Mouse (Mus musculus) limb, embryonic 10.5 days (tissue): Measurements from ENCODE around the gene Nrsn2. TPM values are rescaled to one million over a fixed set of nuclear protein-coding genes. Genes with fewer than 3 reads are reported as not detected.

Source experiments
- DNase-seq: peaks from one replicate; pipeline ENCODE4 v3.0.0-alpha.2; 2017; ENCODE audit warnings: low spot score
- H3K27ac ChIP-seq: fragments of 300-500 bp; sonication (generic); 2 replicates; pipeline ENCODE4 v1.5.1; 2016; ENCODE audit warnings: mild to moderate bottlenecking
- H3K27me3 ChIP-seq: fragments of 300-500 bp; sonication (generic); 2 replicates; pipeline ENCODE4 v1.6.1; 2016; ENCODE audit warnings: low read depth, mild to moderate bottlenecking; ENCODE audit not compliant: poor library complexity, severe bottlenecking
- H3K36me3 ChIP-seq: fragments of 300-500 bp; sonication (generic); 2 replicates; pipeline ENCODE4 v1.6.1; 2016; ENCODE audit warnings: mild to moderate bottlenecking, moderate library complexity
- H3K4me1 ChIP-seq: fragments of 300-500 bp; sonication (generic); 2 replicates; pipeline ENCODE4 v1.6.1; 2016
- H3K4me3 ChIP-seq: fragments of 300-500 bp; sonication (generic); 2 replicates; pipeline ENCODE4 v1.5.1; 2016; ENCODE audit warnings: mild to moderate bottlenecking, moderate library complexity
- H3K9me3 ChIP-seq: fragments of 300-500 bp; sonication (generic); replicated peaks from 2 replicates; pipeline ENCODE4 v1.6.1; 2016; ENCODE audit warnings: mild to moderate bottlenecking
- WGBS: fragments of 180-500 bp; shearing (Covaris S2); methylation state at CpG from one replicate; pipeline ENCODE4 v1.1.7; 2016; 5-methylcytosine and 5-hydroxymethylcytosine counted together
- polyA plus RNA-seq: library from polyadenylated mRNA; unstranded; fragments of >200 nt; fragmentation: Nextera tagmentation; extraction: Ambion mirVana; gene quantifications from 2 replicates; pipeline ENCODE4 v1.2.1, GENCODE M21; 2016

Gene Nrsn2
- polyA plus RNA-seq = 0.59 and 1.4 TPM in 2 replicates

DNA sequence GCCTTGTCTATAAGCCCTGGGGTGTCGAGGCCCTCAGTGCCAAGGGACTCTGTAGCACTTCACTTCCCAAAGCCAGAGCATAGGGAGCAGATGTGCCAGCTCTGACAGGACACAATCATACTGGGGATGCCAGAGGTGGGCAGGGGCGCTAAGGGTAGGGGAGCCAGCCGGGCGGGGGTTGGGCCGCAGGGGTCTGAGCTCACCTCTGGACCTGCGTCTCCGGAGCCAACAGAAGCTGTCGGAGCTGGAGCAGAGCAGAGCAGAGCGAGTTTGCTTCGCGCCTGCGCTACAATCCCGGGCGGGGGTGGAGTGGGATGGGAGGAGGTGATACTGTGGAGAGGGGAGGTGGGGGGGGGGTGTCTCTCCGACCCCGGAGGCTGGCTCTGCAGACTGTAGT, at the start of gene Nrsn2:
Nrsn2 (minus strand) TSS at position 294 of the 397 bp plus-strand sequence.
- peaks cover 36% of the 10 kb centered on the region for H3K27me3 ChIP-seq
- H3K4me1 ChIP-seq = peaks cover 30% of the 10 kb centered on the region
- H3K4me3 ChIP-seq = peak within 1 kb of the TSS; percentile 38
- H3K27ac ChIP-seq = peak within 1 kb of the TSS; percentile 61
- no peaks in the 10 kb centered on the region for H3K36me3 ChIP-seq
- DNase-seq = peak; percentile 67
- 4% methylated on average over 16 of the region's 16 CpGs for WGBS
- no peaks in the 10 kb centered on the region for H3K9me3 ChIP-seq

DNA sequence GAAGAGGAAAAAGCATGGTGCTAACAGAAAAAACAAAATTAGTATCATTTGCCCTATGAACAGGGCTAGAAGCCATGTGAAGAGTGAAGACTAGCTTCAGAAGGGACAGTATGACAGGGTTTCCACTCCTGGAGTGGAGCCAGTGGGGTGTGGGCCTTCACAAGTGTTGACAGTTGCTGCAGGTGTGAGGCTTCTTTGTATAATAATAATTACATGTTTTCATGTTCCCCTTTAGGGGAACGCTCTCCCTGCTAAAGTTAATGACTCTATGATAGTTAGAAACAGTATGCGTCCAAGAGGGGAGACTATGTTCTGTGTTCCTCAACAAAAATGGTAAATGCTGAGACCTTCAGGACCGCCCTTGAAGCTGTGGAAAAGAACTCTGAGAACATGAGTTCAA, 39.3 kb upstream of the Nrsn2 start:
- Histone ChIP-seq H3K4me1 (peaks cover 33% of the 10 kb centered on the region), H3K9me3 (no peaks in the 10 kb centered on the region), H3K27ac (peak overlapping the region; percentile 99), H3K27me3 (no peaks in the 10 kb centered on the region), H3K4me3 (peak overlapping the region; percentile 93; the same call in 1 of the 2 replicates), H3K36me3 (peaks cover 5% of the 10 kb centered on the region; the same call in 1 of the 2 replicates)
- 94% methylated on average over 3 of the region's 3 CpGs for WGBS
- no peak for DNase-seq

DNA sequence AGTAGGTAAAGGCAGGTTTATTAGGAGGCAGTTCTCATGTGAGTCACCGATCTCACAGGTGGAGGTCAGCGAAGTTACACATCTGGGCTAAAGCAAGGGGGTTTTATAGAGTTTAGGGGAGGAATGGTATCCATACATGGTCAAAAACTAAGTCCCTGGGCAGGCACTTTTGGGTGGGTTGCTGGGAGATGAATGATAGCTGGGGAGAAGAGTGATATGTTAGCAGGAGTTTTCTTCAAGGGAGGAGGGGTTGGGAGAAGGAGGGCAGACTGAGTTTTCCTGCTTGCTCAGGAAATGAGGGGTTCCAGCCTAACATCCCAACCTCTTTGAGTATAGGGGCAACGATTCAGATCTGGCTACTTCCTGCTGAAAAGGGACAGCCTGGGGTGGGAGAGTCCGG, 38.8 kb upstream of the Nrsn2 start, which contains the start of gene 6820408C15Rik:
6820408C15Rik (plus strand) TSS at position 301 of the 400 bp plus-strand sequence.
- 22% methylated on average over 4 of the region's 4 CpGs for WGBS
- Histone ChIP-seq H3K27me3 (no peaks in the 10 kb centered on the region), H3K4me1 (peaks cover 38% of the 10 kb centered on the region), H3K27ac (peak within 1 kb of the TSS; percentile 99), H3K9me3 (no peaks in the 10 kb centered on the region), H3K4me3 (peak within 1 kb of the TSS; percentile 93), H3K36me3 (peaks cover 5% of the 10 kb centered on the region; the same call in 1 of the 2 replicates)
- DNase-seq = no peak

DNA sequence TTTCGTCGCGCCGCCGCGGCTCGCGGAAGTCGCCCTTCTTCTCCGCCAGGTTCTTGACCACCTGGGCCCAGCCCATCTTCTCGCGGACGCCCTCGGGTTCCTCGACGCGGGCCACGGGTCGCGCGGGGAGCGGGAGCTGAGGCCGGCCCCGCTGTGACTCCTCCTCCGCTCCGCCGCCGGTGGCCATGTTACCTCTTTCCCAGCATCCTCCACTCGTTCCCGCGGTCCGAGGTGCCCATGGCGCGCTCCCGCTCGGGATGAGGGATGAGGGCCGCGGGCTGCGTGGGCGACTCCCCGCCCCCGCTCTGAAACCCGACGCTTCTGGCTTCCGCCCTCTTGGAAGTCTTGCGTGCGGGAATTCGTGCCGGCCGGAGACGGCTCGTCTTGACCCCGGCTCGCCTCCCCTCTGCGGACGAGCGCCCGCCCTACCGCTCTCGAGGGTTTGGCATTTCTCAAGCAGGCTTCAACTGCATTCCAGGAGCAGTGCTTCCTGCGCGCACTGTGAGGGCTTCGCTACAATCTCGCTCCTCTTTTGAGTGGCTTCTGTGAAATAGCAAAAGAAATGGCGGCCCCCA, 38.2 kb upstream of the Nrsn2 start, which contains the start of gene Zcchc3:
Zcchc3 (minus strand) TSS at position 437 of the 575 bp plus-strand sequence.
- peak within 1 kb of the TSS; percentile 93 for H3K4me3 ChIP-seq
- H3K9me3 ChIP-seq = no peaks in the 10 kb centered on the region
- DNase-seq = peak; percentile 94
- H3K4me1 ChIP-seq = peaks cover 44% of the 10 kb centered on the region
- H3K27ac ChIP-seq = peak within 1 kb of the TSS; percentile 99
- no peaks in the 10 kb centered on the region for H3K27me3 ChIP-seq
- under 1% methylated on average over 65 of the region's 65 CpGs for WGBS
- H3K36me3 ChIP-seq = peaks cover 5% of the 10 kb centered on the region; the same call in 1 of the 2 replicates

DNA sequence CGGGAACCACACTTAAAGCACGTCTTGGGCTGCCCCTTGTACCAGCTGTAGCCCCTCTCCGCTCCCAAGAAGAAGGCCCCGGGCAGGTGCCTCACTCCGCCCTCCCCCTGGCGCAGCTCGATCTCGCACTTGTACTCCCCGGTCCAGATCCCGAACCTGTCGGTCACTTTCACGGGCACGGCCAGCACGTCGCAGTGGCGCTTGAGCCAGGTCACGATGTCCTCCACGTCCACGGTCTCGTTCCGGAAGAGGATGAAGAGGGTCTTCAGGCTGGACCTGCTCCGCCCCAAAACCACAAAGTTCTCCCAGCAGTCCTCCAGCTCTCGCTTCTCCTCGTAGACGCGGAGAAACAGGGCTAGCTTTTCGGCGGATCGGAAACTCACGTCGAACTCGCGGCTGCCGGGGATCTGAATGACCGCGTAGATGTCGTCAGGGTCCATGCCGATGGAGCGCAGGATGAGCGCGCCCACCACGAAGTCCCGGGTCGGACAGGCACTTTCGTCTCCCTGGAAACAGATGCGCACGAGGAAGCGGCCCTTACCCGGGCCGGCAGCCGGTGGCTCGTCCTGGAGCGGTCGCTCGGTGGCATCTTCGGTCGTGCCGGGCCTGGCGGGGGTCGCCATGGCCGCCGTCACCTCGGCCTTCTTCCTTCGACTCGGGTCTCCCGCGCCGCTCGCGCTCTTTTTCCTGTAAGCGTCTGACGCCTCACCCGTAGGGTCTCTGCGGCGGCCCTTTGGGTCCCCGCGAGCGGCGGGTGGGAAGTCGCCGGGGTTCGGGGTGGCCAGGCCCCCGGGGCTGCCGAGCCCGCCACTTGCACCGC, 37.5 kb upstream of the Nrsn2 start:
- Histone ChIP-seq H3K27me3 (no peaks in the 10 kb centered on the region), H3K27ac (peak overlapping the region; percentile 99), H3K4me1 (peaks cover 49% of the 10 kb centered on the region), H3K4me3 (peak overlapping the region; percentile 93), H3K36me3 (peaks cover 5% of the 10 kb centered on the region; the same call in 1 of the 2 replicates), H3K9me3 (no peaks in the 10 kb centered on the region)
- DNase-seq = peak; percentile 76
- WGBS = under 1% methylated on average over 86 of the region's 86 CpGs

DNA sequence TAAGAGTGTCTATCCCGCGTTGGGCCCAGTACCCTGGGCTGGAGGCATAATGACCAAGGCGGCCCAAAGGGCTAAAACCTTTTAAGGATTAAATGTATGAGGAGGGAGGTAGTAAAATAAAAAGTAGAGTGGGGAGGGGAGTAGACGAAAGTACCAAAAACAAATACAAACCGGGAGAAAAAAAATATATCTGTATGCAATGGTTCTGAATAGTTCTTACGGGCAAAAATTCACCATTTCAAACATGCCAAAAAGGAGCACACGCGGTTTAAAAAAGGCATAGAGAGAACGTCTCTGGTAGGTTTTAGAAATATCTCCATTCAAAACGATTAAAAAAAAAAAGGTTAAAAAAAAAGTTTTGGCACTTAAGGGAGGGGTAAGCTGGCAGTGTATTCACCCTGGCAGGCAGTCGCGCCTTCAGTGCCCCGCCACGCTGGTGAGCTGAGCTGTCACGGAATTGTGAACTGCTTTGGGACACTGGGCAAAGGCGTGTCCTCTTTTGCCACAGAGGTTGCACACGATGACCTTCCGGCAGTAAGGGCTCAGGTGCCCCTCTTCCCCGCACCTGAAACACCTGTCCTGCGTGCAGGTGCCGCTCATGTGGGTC, 36.8 kb upstream of the Nrsn2 start:
- no peaks in the 10 kb centered on the region for H3K9me3 ChIP-seq
- peaks cover 49% of the 10 kb centered on the region for H3K4me1 ChIP-seq
- H3K27me3 ChIP-seq = no peaks in the 10 kb centered on the region
- peak overlapping the region; percentile 99 for H3K27ac ChIP-seq
- no peak for DNase-seq
- H3K36me3 ChIP-seq = peaks cover 5% of the 10 kb centered on the region; the same call in 1 of the 2 replicates
- WGBS = 3% methylated on average over 21 of the region's 21 CpGs
- peak overlapping the region; percentile 93 for H3K4me3 ChIP-seq

DNA sequence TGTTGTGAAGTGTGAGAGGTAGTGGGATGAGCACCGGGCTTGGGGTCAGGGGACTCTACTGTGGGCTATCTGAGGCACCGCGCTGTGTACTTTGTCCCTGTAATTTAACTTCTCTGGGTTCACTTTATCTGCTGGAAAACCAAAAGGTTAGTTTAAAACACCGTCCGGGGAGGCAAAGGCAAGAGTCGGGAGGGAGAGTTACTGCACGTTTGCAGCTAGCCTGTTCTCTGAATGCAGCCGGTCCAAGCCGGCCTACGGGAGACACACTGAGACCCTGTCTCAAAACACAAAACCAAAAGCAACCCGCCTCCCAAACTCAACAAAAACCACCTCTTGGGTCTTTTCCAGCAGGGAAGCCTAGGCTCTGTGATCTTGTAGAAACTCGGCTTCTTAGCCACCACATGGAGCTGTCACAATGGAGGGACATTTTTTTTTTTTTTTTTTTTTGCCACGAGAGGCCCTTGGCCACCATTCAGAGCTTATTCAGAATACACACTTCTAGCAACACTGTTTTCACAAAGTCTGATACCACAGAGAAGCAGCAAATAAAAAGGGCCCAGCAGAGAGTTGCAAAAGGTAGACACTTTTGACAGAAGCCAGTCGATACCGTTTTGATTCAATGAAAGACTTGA, 36.2 kb upstream of the Nrsn2 start:
- Histone ChIP-seq H3K36me3 (peaks cover 5% of the 10 kb centered on the region; the same call in 1 of the 2 replicates), H3K27ac (peak overlapping the region; percentile 99), H3K4me3 (peak overlapping the region; percentile 93), H3K4me1 (peaks cover 49% of the 10 kb centered on the region), H3K9me3 (no peaks in the 10 kb centered on the region), H3K27me3 (no peaks in the 10 kb centered on the region)
- WGBS = 5% methylated on average over 15 of the region's 15 CpGs
- peak; percentile 50 for DNase-seq

DNA sequence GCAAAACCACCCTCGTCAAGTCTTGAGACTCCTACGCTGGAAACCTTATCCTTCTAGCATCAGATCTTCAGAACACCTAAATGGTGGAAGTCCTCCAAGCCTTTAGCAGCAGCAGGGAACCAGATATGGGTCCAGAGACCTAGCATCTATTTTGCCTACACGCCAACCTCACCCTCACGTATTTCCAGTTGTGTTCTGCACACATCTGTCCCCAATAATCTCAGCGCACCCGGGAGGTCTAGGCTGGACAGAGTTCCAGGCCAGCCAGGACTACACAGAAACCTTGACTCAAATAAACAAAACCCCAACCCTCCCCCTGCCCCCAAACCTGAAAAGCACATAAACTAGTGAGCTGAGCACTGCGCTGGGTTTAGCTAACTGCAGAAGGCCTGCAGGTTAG, 35.0 kb upstream of the Nrsn2 start:
- no peaks in the 10 kb centered on the region for H3K9me3 ChIP-seq
- peak overlapping the region; percentile 93 for H3K4me3 ChIP-seq
- H3K27ac ChIP-seq = peak overlapping the region; percentile 99
- DNase-seq = peak; percentile 65
- WGBS = 2% methylated on average over 7 of the region's 7 CpGs
- peaks cover 5% of the 10 kb centered on the region; the same call in 1 of the 2 replicates for H3K36me3 ChIP-seq
- H3K4me1 ChIP-seq = peaks cover 55% of the 10 kb centered on the region
- no peaks in the 10 kb centered on the region for H3K27me3 ChIP-seq

DNA sequence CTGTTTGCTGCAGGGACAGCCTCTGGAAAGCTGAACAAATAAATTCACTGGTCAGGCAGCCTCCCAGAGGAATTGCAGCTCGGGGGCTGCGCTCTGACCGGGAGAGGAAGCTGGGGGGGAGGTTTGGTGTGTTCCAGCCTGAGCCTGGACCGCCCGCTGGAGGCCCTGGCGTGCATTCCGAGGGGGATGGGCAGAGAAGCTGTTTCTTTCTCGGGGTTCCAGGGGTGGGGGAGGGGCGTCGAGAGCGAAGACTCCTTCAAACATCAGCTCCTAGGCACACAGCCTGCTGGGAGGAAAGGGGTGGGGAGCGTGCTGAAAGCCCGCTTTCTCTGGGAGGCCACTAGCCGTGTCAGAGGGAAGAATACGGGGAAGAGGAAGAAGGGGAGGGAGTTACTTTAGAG, 34.5 kb upstream of the Nrsn2 start:
- peak overlapping the region; percentile 99 for H3K27ac ChIP-seq
- H3K36me3 ChIP-seq = peaks cover 5% of the 10 kb centered on the region; the same call in 1 of the 2 replicates
- peak; percentile 93 for DNase-seq
- H3K4me3 ChIP-seq = peak overlapping the region; percentile 93
- peaks cover 59% of the 10 kb centered on the region for H3K4me1 ChIP-seq
- H3K27me3 ChIP-seq = no peaks in the 10 kb centered on the region
- under 1% methylated on average over 15 of the region's 15 CpGs for WGBS
- H3K9me3 ChIP-seq = no peaks in the 10 kb centered on the region

DNA sequence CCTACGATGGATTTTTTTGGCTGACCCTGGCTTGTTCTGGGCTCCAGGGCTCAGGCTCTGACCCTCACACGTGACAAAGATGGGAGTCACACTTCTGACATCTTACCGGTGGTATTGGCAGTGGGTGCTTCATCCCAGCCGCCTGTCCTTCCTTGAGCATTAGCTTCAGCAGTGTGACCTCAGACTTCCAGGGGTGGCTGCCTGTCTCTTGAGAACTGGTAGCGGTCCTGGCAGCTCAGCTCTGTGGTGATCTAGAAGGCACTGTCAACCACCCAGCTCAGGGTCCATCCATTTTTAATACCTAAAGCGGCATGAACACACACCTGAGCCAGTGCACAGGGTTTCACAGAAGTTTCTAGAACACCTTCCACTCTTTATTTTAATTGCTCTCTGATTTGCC, 33.3 kb upstream of the Nrsn2 start:
- Histone ChIP-seq H3K9me3 (no peaks in the 10 kb centered on the region), H3K27ac (peak overlapping the region; percentile 99), H3K27me3 (no peaks in the 10 kb centered on the region), H3K4me3 (0 out of 2 replicates have a peak overlapping the region, but pooled peaks have one; percentile 93), H3K4me1 (peaks cover 58% of the 10 kb centered on the region), H3K36me3 (peaks cover 5% of the 10 kb centered on the region; the same call in 1 of the 2 replicates)
- 74% methylated on average over 6 of the region's 6 CpGs for WGBS
- no peak for DNase-seq

DNA sequence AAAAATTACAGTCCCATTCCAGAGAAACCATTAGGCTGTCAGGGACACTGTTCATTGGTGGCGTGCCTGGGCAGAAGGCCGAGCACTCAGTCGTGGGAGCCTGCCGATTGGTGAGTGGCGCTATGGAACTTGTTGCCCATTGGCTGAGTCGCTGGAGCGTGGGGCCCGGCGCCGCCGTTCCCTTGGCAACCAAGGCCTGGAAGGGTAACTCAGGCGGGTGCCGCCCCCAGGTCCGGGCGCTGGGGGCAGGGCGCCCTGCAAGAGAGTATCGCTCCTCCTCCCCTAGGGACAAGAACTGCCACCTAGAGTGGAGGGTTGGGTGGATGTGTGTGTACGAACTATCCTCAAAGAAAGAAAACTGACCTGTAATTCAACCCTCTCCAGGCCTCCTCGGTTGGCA, 29.7 kb upstream of the Nrsn2 start:
- peak; percentile 96 for DNase-seq
- no peaks in the 10 kb centered on the region for H3K27me3 ChIP-seq
- under 1% methylated on average over 19 of the region's 19 CpGs for WGBS
- no peaks in the 10 kb centered on the region for H3K9me3 ChIP-seq
- H3K4me1 ChIP-seq = peaks cover 39% of the 10 kb centered on the region
- peak overlapping the region; percentile 48 for H3K4me3 ChIP-seq
- peak overlapping the region; percentile 77 for H3K27ac ChIP-seq
- H3K36me3 ChIP-seq = no peaks in the 10 kb centered on the region

DNA sequence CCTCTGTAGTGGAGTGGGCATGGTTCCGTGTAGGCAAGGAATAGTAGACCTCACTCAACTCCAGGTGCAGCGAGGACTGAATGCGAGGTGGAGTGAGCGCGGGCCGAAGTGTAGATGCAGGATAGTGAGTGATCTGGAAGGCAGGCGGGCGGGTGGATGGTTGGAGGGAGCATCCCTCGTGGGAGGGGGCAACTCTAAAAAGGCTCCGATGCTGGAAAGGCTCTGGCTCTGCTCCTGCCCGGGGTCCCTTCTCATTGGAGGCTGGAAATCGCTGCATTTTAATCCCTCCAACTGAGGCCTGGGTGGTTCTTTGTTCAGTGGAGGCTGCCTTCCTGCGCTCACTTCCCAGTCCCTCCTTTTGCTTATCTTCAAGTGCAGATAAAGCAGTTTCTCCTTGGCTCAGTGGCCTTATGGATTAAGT, 22.7 kb upstream of the Nrsn2 start:
- no peak for DNase-seq
- H3K4me1 ChIP-seq = peaks cover 38% of the 10 kb centered on the region
- WGBS = under 1% methylated on average over 13 of the region's 13 CpGs
- peaks cover 13% of the 10 kb centered on the region for H3K36me3 ChIP-seq
- no peaks in the 10 kb centered on the region for H3K9me3 ChIP-seq
- no peaks in the 10 kb centered on the region for H3K27me3 ChIP-seq
- H3K27ac ChIP-seq = peak overlapping the region; percentile 99
- peak overlapping the region; percentile 97 for H3K4me3 ChIP-seq
